Mouse (Mus musculus) 3134 (cell line): ENCODE results near the gene Ccdc167.
"Not testable (repeated sequence)": the region's sequence is repeated elsewhere in the genome, so short reads cannot be mapped to it uniquely, and the experiment has no call there.

Experiments used
- DNase-seq: peaks from one replicate; pipeline ENCODE4 v3.0.0-alpha.2; 2011; ENCODE audit warnings: low spot score; ENCODE audit not compliant: insufficient read length; ENCODE audit errors: extremely low read depth

Gene Ccdc167

GRCm38 (mm10) chr17:29720755-29721365 lies 4.0 kb upstream of the Ccdc167 start:
- no peak for DNase-seq

- DNase-seq = no peak
Measured at GRCm38 (mm10) chr17:29719628-29720575, 3.1 kb upstream of the Ccdc167 start.

GRCm38 (mm10) chr17:29718660-29719059 lies 1.8 kb upstream of the Ccdc167 start:
- no peak for DNase-seq

GRCm38 (mm10) chr17:29713734-29714133 lies 3.1 kb downstream of the Ccdc167 start:
- DNase-seq = not testable (repeated sequence)

GRCm38 (mm10) chr17:29712565-29712964 lies 4.3 kb downstream of the Ccdc167 start:
- DNase-seq = no peak

- DNase-seq = no peak
Measured at GRCm38 (mm10) chr17:29711745-29712431, 5.0 kb downstream of the Ccdc167 start.

GRCm38 (mm10) chr17:29711076-29711744 lies 5.6 kb downstream of the Ccdc167 start:
- DNase-seq = no peak

GRCm38 (mm10) chr17:29710562-29711044 lies 6.2 kb downstream of the Ccdc167 start:
- DNase-seq = no peak

- no peak for DNase-seq
Measured at GRCm38 (mm10) chr17:29708783-29709182, 8.1 kb downstream of the Ccdc167 start.

GRCm38 (mm10) chr17:29706981-29707545 lies 9.8 kb downstream of the Ccdc167 start:
- no peak for DNase-seq

GRCm38 (mm10) chr17:29705881-29706280 lies 11.0 kb downstream of the Ccdc167 start:
- DNase-seq = no peak

- no peak for DNase-seq
Measured at GRCm38 (mm10) chr17:29704781-29705180, 12.1 kb downstream of the Ccdc167 start.

GRCm38 (mm10) chr17:29702938-29703710 lies 13.7 kb downstream of the Ccdc167 start:
- no peak for DNase-seq

GRCm38 (mm10) chr17:29700573-29700972 lies 16.3 kb downstream of the Ccdc167 start:
- no peak for DNase-seq

- no peak for DNase-seq
Measured at GRCm38 (mm10) chr17:29698421-29698820, 18.4 kb downstream of the Ccdc167 start.

GRCm38 (mm10) chr17:29696940-29697339 lies 19.9 kb downstream of the Ccdc167 start:
- DNase-seq = no peak

- DNase-seq = no peak
Measured at GRCm38 (mm10) chr17:29694516-29694915, 22.3 kb downstream of the Ccdc167 start.

- DNase-seq = no peak
Measured at GRCm38 (mm10) chr17:29693571-29693970, 23.3 kb downstream of the Ccdc167 start.

- no peak for DNase-seq
Measured at GRCm38 (mm10) chr17:29692827-29693226, 24.0 kb downstream of the Ccdc167 start.
